Mouse (Mus musculus) intestine, embryonic 16.5 days (tissue): ENCODE data around the gene Hk2. TPM values are rescaled to one million over a fixed set of nuclear protein-coding genes. Genes with fewer than 3 reads are reported as not detected.

Source experiments
- ATAC-seq: fragments of 200-750 bp; cut with Nextera tagmentation; 2 replicates; pipeline ENCODE4 v1.8.0; 2017; ENCODE audit warnings: moderate TSS enrichment, moderate library complexity
- H3K27ac ChIP-seq: fragments of 300-500 bp; sonication (generic); 2 replicates; pipeline ENCODE4 v1.5.1; 2014; ENCODE audit warnings: mild to moderate bottlenecking, low read length
- H3K27me3 ChIP-seq: fragments of 300-500 bp; sonication (generic); replicated peaks from 2 replicates; pipeline ENCODE4 v1.6.1; 2014; ENCODE audit warnings: low read length, control low read depth, mixed read lengths; ENCODE audit not compliant: control insufficient read depth, insufficient read depth
- H3K36me3 ChIP-seq: fragments of 300-500 bp; sonication (generic); 2 replicates; pipeline ENCODE4 v1.6.1; 2014; ENCODE audit warnings: low read length, control low read depth; ENCODE audit not compliant: control insufficient read depth, insufficient read depth
- H3K4me1 ChIP-seq: fragments of 300-500 bp; sonication (generic); 2 replicates; pipeline ENCODE4 v1.6.1; 2014; ENCODE audit warnings: low read length, control low read depth, mixed read lengths; ENCODE audit not compliant: control insufficient read depth, insufficient read depth
- H3K4me2 ChIP-seq: fragments of 300-500 bp; sonication (generic); 2 replicates; pipeline ENCODE4 v1.6.1; 2014; ENCODE audit warnings: low read depth, low read length, control low read depth
- H3K4me3 ChIP-seq: fragments of 300-500 bp; sonication (generic); 2 replicates; pipeline ENCODE4 v1.5.1; 2014; ENCODE audit warnings: mild to moderate bottlenecking, low read length
- H3K9ac ChIP-seq: fragments of 300-500 bp; sonication (generic); 2 replicates; pipeline ENCODE4 v1.6.1; 2014; ENCODE audit warnings: low read depth, low read length
- H3K9me3 ChIP-seq: fragments of 300-500 bp; sonication (generic); 2 replicates; pipeline ENCODE4 v1.6.1; 2016; ENCODE audit warnings: low read length, control low read depth; ENCODE audit not compliant: control insufficient read depth
- WGBS: fragments of 180-500 bp; shearing (Covaris S2); extraction: QIAGEN DNeasy Blood & Tissue Kit; methylation state at CpG from one replicate; pipeline ENCODE4 v1.1.7; 2014; 5-methylcytosine and 5-hydroxymethylcytosine counted together
- polyA plus RNA-seq: library from polyadenylated mRNA; unstranded; fragments of >200 nt; fragmentation: Nextera tagmentation; extraction: Ambion mirVana; gene quantifications from 2 replicates; pipeline ENCODE4 v1.2.1, GENCODE M21; 2015

Gene Hk2
- polyA plus RNA-seq, 1 experiment from 2014 or later, result 18.0 TPM

DNA sequence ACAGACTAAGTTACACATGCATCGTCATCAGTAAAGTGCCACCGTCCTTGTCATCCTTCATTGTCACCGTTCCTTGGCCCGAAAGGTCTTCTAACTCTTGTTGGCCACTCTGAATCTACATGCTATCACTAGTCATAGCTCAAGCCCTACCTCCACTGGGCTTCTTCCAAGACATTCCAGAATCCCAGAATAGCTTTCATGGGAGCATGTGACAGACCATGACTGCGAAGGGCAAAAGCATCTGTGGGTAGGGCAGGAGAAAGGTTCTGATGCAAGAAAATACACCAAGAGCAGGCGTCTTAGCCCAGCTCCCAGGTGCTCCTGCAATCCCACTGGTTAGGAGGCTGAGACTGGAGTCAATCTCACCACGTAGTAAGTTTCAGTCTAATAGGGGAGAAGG, 22.5 kb downstream of the Hk2 start:
- ATAC-seq, result no peak
- Histone ChIP-seq H3K27me3 (no peaks in the 10 kb centered on the region), H3K9me3 (no peaks in the 10 kb centered on the region), H3K4me1 (peaks cover 12% of the 10 kb centered on the region), H3K9ac (no peak overlapping the region), H3K36me3 (peaks cover 7% of the 10 kb centered on the region), H3K27ac (no peak overlapping the region), H3K4me3 (no peak overlapping the region), H3K4me2 (no peak overlapping the region)
- 96% methylated on average over 7 of the region's 7 CpGs for WGBS

DNA sequence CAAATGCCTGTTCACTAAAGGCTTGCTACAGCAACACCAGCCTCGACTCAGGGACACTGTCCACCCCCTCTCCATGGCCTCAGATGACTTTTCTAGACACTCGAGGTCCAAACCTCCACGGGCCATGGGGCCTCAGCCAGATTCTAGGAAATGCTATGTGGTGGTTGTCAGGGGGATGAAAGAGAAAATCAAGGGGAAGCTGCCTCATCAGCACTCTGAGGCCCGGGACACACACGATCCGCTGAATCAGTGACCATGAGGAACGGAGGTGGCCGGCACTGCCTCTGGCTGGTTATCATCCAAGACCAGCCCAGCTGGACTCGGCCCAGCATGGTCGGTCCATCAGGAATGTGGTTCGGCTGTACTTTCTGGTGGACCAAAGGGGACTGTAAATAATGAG, 23.2 kb downstream of the Hk2 start:
- Histone ChIP-seq H3K27me3 (no peaks in the 10 kb centered on the region), H3K9me3 (no peaks in the 10 kb centered on the region), H3K4me3 (no peak overlapping the region), H3K27ac (no peak overlapping the region), H3K4me2 (no peak overlapping the region), H3K9ac (no peak overlapping the region), H3K36me3 (peaks cover 7% of the 10 kb centered on the region), H3K4me1 (peaks cover 12% of the 10 kb centered on the region)
- WGBS, result 88% methylated on average over 11 of the region's 11 CpGs
- ATAC-seq, result no peak

DNA sequence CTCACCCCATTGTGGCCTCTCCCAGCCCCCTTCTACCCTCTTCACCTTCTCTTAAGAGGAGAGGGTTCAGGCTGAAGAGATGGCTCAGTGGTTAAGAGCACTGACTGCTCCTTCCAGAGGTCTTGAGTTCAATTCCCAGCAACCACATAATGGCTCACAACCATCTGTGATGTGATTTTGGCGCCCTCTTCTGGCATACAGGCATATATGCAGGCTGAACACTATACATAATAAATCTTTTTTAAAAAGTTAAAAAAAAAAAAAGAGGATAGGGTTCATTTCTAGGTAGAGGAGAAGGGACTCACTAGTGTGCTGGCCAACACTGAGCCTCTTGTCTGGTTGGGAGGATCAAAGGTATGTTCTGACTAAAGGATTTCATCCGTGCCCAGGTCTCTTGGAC, 24.2 kb downstream of the Hk2 start:
- no peaks in the 10 kb centered on the region for H3K27me3 ChIP-seq

DNA sequence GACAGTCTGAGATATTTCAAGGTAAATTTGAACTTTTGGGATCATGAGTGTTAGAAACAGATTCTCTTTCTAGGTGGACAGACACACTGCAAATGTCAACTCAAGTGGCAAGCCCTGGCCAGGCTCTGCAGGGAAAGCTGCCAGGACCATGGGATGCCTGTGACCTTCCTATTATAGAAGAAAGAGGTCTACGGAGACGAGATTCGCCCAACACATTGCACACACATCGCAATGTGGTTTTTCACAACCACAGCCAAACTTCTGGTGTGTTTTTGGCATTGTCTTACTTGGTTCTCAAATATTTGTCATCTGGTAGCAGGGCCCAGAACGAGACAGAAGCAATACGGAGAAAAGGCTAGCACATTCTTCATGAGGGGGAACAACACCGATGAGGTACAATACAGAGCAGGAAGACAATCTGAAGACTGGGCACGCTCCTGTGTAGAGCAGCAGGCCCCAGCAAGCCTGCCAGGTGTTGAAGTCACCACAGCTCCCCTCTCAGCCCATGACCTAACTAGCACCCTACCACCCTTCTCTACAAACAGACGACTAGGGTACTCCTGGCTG, 26.1 kb downstream of the Hk2 start:
- Histone ChIP-seq H3K9ac (no peak overlapping the region), H3K36me3 (peaks cover 13% of the 10 kb centered on the region), H3K4me1 (peaks cover 7% of the 10 kb centered on the region), H3K4me2 (no peak overlapping the region), H3K4me3 (no peak overlapping the region), H3K27ac (no peak overlapping the region), H3K9me3 (no peaks in the 10 kb centered on the region), H3K27me3 (no peaks in the 10 kb centered on the region)
- no peak for ATAC-seq
- WGBS, result 89% methylated on average over 9 of the region's 9 CpGs

More for the DNA sequence above, 24.2 kb downstream of the Hk2 start:
- Histone ChIP-seq H3K4me3 (no peak overlapping the region), H3K9me3 (no peaks in the 10 kb centered on the region), H3K9ac (no peak overlapping the region), H3K4me2 (no peak overlapping the region), H3K4me1 (peaks cover 11% of the 10 kb centered on the region), H3K27ac (no peak overlapping the region), H3K36me3 (peaks cover 7% of the 10 kb centered on the region)
- ATAC-seq, result no peak
- WGBS, result 70% methylated on average over 2 of the region's 2 CpGs

DNA sequence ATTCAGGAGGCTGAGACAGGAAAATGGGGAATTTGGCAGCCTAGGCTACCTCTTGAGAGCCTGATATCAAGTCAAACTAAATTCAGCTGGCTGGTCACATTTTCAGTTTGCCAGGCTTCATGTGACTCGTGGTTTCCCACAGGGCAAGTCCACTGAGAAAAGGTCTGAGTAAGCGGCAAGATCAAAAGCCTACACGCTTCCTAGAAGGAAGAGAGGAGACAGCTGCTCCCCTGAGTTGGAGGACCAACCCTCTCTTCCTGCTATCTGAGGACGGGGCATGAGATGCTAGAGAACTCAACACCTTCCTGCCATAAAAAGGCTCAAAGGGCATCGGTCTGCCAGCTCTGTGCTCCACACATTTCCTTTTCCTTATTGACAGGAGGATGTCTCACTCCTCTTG, 27.2 kb downstream of the Hk2 start:
- peak; percentile 79 for ATAC-seq

DNA sequence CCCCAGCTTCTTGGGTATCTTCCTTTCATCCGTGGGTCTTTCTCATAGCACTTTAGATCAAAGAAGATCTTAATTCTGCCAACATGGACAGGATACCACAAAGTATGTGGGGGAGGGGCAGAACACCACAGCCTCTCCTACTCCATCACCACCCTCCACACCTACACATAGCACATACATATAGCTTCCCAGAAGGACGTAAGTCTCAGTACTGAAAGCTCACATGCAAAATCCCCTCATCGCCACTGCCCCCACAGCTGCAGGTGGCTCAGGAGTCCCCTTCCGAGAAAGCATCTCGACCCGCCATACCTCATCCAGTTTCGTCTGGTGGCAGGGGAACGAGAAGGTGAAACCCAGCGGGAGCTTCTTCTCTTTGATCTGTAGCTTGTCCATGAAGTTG, 29.7 kb downstream of the Hk2 start:
- H3K9ac ChIP-seq, result no peak overlapping the region
- no peak overlapping the region for H3K4me3 ChIP-seq
- ATAC-seq, result no peak
- peaks cover 10% of the 10 kb centered on the region; the same call in 1 of the 2 replicates for H3K4me1 ChIP-seq
- no peak overlapping the region for H3K27ac ChIP-seq
- H3K9me3 ChIP-seq, result no peaks in the 10 kb centered on the region
- H3K27me3 ChIP-seq, result no peaks in the 10 kb centered on the region
- peaks cover 13% of the 10 kb centered on the region for H3K36me3 ChIP-seq
- 85% methylated on average over 9 of the region's 9 CpGs for WGBS
- H3K4me2 ChIP-seq, result no peak overlapping the region

More for the DNA sequence above, 27.2 kb downstream of the Hk2 start:
- Histone ChIP-seq H3K4me3 (no peak overlapping the region), H3K36me3 (peaks cover 15% of the 10 kb centered on the region), H3K9ac (no peak overlapping the region), H3K27ac (no peak overlapping the region), H3K4me2 (no peak overlapping the region), H3K4me1 (peaks cover 5% of the 10 kb centered on the region; the same call in 1 of the 2 replicates), H3K27me3 (no peaks in the 10 kb centered on the region), H3K9me3 (no peaks in the 10 kb centered on the region)
- 42% methylated on average over 5 of the region's 5 CpGs for WGBS

DNA sequence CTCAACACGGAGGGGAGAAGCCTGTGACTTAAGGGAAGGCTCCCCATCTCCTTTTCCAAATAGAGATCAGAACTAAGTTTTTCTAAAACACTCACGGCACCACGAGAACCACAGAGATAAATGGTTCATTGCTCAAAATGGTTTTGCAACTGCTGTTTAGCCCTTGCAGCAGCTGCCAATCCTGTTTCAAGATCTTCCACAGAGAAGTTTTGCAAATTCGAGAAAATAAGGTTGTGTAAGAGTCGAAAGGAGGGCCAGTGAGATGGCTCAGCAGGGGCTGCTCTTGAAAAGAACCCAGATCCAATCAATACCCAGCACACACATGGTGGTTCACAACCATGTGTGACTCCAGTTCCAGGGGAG, 32.8 kb downstream of the Hk2 start:
- no peaks in the 10 kb centered on the region for H3K9me3 ChIP-seq
- no peak overlapping the region for H3K27ac ChIP-seq
- ATAC-seq, result no peak
- H3K9ac ChIP-seq, result no peak overlapping the region
- H3K4me2 ChIP-seq, result no peak overlapping the region
- H3K27me3 ChIP-seq, result no peaks in the 10 kb centered on the region
- H3K36me3 ChIP-seq, result 0 out of 2 replicates have a peak, but pooled peaks cover 10% of the 10 kb centered on the region
- 83% methylated on average over 5 of the region's 5 CpGs for WGBS
- peaks cover 6% of the 10 kb centered on the region; the same call in 1 of the 2 replicates for H3K4me1 ChIP-seq
- H3K4me3 ChIP-seq, result no peak overlapping the region

DNA sequence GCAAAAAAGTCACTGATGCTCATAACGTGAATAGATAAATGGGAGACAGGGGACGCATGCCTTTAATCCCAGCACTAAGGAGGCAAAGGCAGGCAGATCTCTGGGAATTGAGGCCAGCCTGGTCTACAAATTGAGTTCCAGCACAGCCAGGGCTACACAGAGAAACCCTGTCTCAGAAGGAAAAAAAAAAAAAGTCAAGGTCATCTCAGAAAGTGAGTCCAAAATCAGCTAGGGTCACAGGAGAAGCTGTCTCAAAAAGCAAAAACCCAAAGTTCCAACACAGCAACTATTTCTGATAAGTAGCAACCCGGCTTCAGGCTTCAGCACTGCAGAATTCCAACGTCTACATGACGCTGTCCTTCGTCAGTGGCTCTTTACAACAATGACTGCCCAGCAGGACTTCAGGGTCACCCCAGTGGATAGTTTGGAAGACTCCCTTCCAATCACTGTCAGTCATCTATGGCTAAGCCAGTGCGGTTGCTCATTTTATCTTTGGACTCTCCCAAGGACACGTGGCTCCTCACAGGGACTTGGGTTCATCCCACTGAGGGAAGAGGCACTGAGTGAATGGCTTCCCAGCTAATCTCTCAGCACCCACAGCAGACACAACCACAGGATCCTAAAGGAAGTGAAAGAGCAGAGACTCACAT, 33.3 kb downstream of the Hk2 start:
- no peak overlapping the region for H3K27ac ChIP-seq
- ATAC-seq, result no peak
- WGBS, result 79% methylated on average over 8 of the region's 8 CpGs
- H3K4me2 ChIP-seq, result no peak overlapping the region
- no peaks in the 10 kb centered on the region for H3K27me3 ChIP-seq
- 0 out of 2 replicates have a peak, but pooled peaks cover 10% of the 10 kb centered on the region for H3K36me3 ChIP-seq
- H3K9me3 ChIP-seq, result no peaks in the 10 kb centered on the region
- H3K9ac ChIP-seq, result no peak overlapping the region
- H3K4me1 ChIP-seq, result peaks cover 4% of the 10 kb centered on the region; the same call in 1 of the 2 replicates
- no peak overlapping the region for H3K4me3 ChIP-seq

DNA sequence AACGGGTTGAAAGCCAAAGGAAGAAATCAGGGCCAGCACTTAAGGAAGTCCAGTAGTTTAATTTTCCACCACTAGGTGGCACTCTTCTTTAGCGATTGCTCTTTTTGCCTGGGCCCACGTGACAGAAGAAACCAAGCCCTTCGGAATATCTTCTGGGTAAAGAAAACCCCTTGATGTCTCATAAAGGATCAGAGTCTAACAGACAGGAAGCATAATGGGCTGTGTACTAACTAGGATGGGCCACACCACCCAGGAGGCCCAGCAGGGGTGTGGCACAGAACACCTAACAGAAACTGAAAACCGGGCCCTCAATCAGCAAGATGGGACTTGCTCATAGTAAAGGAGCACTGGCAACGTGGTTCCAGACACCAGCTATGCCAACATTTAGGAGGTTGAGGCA, 34.0 kb downstream of the Hk2 start:
- H3K9me3 ChIP-seq, result no peaks in the 10 kb centered on the region
- ATAC-seq, result peak; percentile 92
- peak overlapping the region; percentile 44; the same call in 1 of the 2 replicates for H3K9ac ChIP-seq
- peaks cover 4% of the 10 kb centered on the region; the same call in 1 of the 2 replicates for H3K4me1 ChIP-seq
- H3K36me3 ChIP-seq, result 0 out of 2 replicates have a peak, but pooled peaks cover 10% of the 10 kb centered on the region
- 24% methylated on average over 6 of the region's 6 CpGs for WGBS
- H3K4me2 ChIP-seq, result peak overlapping the region; percentile 32; the same call in 1 of the 2 replicates
- H3K4me3 ChIP-seq, result peak overlapping the region; percentile 19; the same call in 1 of the 2 replicates
- H3K27me3 ChIP-seq, result no peaks in the 10 kb centered on the region
- no peak overlapping the region for H3K27ac ChIP-seq
